Mouse (Mus musculus): ENCODE data around the gene Tmem231.

The Tmem231 gene

GRCm38 (mm10) chr8:111933348-111934076, at the start of gene Tmem231:
Gene Tmem231 (minus strand): TSS chr8:111933881.
- DNase-seq (ENCODE audit: low spot score): peak; percentile 91

GRCm38 (mm10) chr8:111982116-111982515, 48.4 kb upstream of the Tmem231 start:
- DNase-seq (ENCODE audit: low spot score): no peak

GRCm38 (mm10) chr8:111978147-111978546, 44.5 kb upstream of the Tmem231 start:
- DNase-seq (ENCODE audit: low spot score): peak; percentile 70

GRCm38 (mm10) chr8:111976326-111976725, 42.6 kb upstream of the Tmem231 start:
- DNase-seq (ENCODE audit: low spot score): no peak

GRCm38 (mm10) chr8:111975706-111976105, 42.0 kb upstream of the Tmem231 start:
- DNase-seq (ENCODE audit: low spot score): no peak

- DNase-seq (ENCODE audit: low spot score): no peak
These were observed 40.5 kb upstream of the Tmem231 start for GRCm38 (mm10) chr8:111974138-111974537.

GRCm38 (mm10) chr8:111968991-111969390, 35.3 kb upstream of the Tmem231 start:
- no peak for DNase-seq (ENCODE audit: low spot score)

GRCm38 (mm10) chr8:111968541-111968940, 34.9 kb upstream of the Tmem231 start:
- no peak for DNase-seq (ENCODE audit: low spot score)

- DNase-seq (ENCODE audit: low spot score): no peak
These were observed 33.7 kb upstream of the Tmem231 start for GRCm38 (mm10) chr8:111967246-111967870.

- no peak for DNase-seq (ENCODE audit: low spot score)
These were observed 31.3 kb upstream of the Tmem231 start for GRCm38 (mm10) chr8:111964849-111965561.

- DNase-seq (ENCODE audit: low spot score): no peak
These were observed 30.7 kb upstream of the Tmem231 start for GRCm38 (mm10) chr8:111964351-111964750.

- DNase-seq (ENCODE audit: low spot score): no peak
These were observed 29.9 kb upstream of the Tmem231 start for GRCm38 (mm10) chr8:111963546-111963945.

- no peak for DNase-seq (ENCODE audit: low spot score)
These were observed 29.4 kb upstream of the Tmem231 start for GRCm38 (mm10) chr8:111963091-111963490.

GRCm38 (mm10) chr8:111962589-111962988, 28.9 kb upstream of the Tmem231 start:
- DNase-seq (ENCODE audit: low spot score): no peak

- DNase-seq (ENCODE audit: low spot score): no peak
These were observed 27.6 kb upstream of the Tmem231 start for GRCm38 (mm10) chr8:111961330-111961729.

GRCm38 (mm10) chr8:111960591-111961321, 27.1 kb upstream of the Tmem231 start:
- no peak for DNase-seq (ENCODE audit: low spot score)

GRCm38 (mm10) chr8:111957231-111957630, 23.6 kb upstream of the Tmem231 start:
- no peak for DNase-seq (ENCODE audit: low spot score)

- no peak for DNase-seq (ENCODE audit: low spot score)
These were observed 22.2 kb upstream of the Tmem231 start for GRCm38 (mm10) chr8:111955879-111956278.

- no peak for DNase-seq (ENCODE audit: low spot score)
These were observed 21.3 kb upstream of the Tmem231 start for GRCm38 (mm10) chr8:111954844-111955594.

GRCm38 (mm10) chr8:111951936-111952335, 18.3 kb upstream of the Tmem231 start:
- no peak for DNase-seq (ENCODE audit: low spot score)

GRCm38 (mm10) chr8:111951317-111951716, 17.6 kb upstream of the Tmem231 start:
- DNase-seq (ENCODE audit: low spot score): no peak

- DNase-seq (ENCODE audit: low spot score): no peak
These were observed 17.2 kb upstream of the Tmem231 start for GRCm38 (mm10) chr8:111950846-111951245.

All from yolk sac, embryonic 10.5 days (tissue).